Mouse (Mus musculus): ENCODE results near the gene Slc35f2.

Gene Slc35f2

GRCm38 (mm10) chr9:53825318-53825717, 54.0 kb downstream of the Slc35f2 start:
- peak in 1 of 2 experiments; percentile 5 for DNase-seq (ENCODE audit: low spot score in 2 of 2)

GRCm38 (mm10) chr9:53829081-53829865, 57.9 kb downstream of the Slc35f2 start:
- peak; percentile 25 to 52 for DNase-seq (ENCODE audit: low spot score in 2 of 2)

GRCm38 (mm10) chr9:53829866-53830209, 58.5 kb downstream of the Slc35f2 start:
- DNase-seq (ENCODE audit: low spot score in 2 of 2) = peak in 1 of 2 experiments; percentile 14

GRCm38 (mm10) chr9:53835039-53835438, 63.7 kb downstream of the Slc35f2 start:
- no peak for DNase-seq (ENCODE audit: low spot score in 2 of 2)

GRCm38 (mm10) chr9:53835976-53836375, 64.6 kb downstream of the Slc35f2 start:
- no peak for DNase-seq (ENCODE audit: low spot score in 2 of 2)

- DNase-seq (ENCODE audit: low spot score in 2 of 2) = no peak
Measured at GRCm38 (mm10) chr9:53838816-53839215, 67.5 kb downstream of the Slc35f2 start.

- DNase-seq (ENCODE audit: low spot score in 2 of 2) = no peak
Measured at GRCm38 (mm10) chr9:53848548-53848947, 77.2 kb downstream of the Slc35f2 start.

GRCm38 (mm10) chr9:53849864-53850263, 78.5 kb downstream of the Slc35f2 start, which contains the start of gene Sln:
TSS of gene Sln (plus strand) at chr9:53850164.
- DNase-seq (ENCODE audit: low spot score in 2 of 2) = no peak

GRCm38 (mm10) chr9:53852158-53852557, 80.8 kb downstream of the Slc35f2 start:
- DNase-seq (ENCODE audit: low spot score in 2 of 2) = no peak

- DNase-seq (ENCODE audit: low spot score in 2 of 2) = no peak
Measured at GRCm38 (mm10) chr9:53853672-53854071, 82.3 kb downstream of the Slc35f2 start.

- DNase-seq (ENCODE audit: low spot score in 2 of 2) = no peak
Measured at GRCm38 (mm10) chr9:53854525-53854924, 83.2 kb downstream of the Slc35f2 start.

GRCm38 (mm10) chr9:53857864-53858263, 86.5 kb downstream of the Slc35f2 start:
- no peak for DNase-seq (ENCODE audit: low spot score in 2 of 2)
